Mouse (Mus musculus) intestine, postnatal 0 days (tissue): Measurements from ENCODE around the gene Dbi. TPM values are rescaled to one million over a fixed set of nuclear protein-coding genes. Genes with fewer than 3 reads are reported as not detected.

Experiments
- ATAC-seq: fragments of 200-750 bp; cut with Nextera tagmentation; 2 replicates; pipeline ENCODE4 v1.8.0; 2017; ENCODE audit warnings: mild to moderate bottlenecking, moderate TSS enrichment, moderate library complexity
- H3K27ac ChIP-seq: fragments of 300-500 bp; sonication (generic); 2 replicates; pipeline ENCODE4 v1.5.1; 2014; ENCODE audit warnings: mild to moderate bottlenecking, low read depth, low read length, moderate library complexity
- H3K27me3 ChIP-seq: fragments of 300-500 bp; sonication (generic); replicated peaks from 2 replicates; pipeline ENCODE4 v1.6.1; 2014; ENCODE audit warnings: low read length, mixed read lengths; ENCODE audit not compliant: control insufficient read depth, insufficient read depth
- H3K36me3 ChIP-seq: fragments of 300-500 bp; sonication (generic); 2 replicates; pipeline ENCODE4 v1.6.1; 2014; ENCODE audit warnings: mild to moderate bottlenecking, moderate library complexity; ENCODE audit not compliant: control insufficient read depth, insufficient read depth
- H3K4me1 ChIP-seq: fragments of 300-500 bp; sonication (generic); replicated peaks from 2 replicates; pipeline ENCODE4 v1.6.1; 2014; ENCODE audit warnings: antibody characterized with exemption, low read length, mixed read lengths; ENCODE audit not compliant: control insufficient read depth, insufficient read depth
- H3K4me2 ChIP-seq: fragments of 300-500 bp; sonication (generic); replicated peaks from 2 replicates; pipeline ENCODE4 v1.6.1; 2014; ENCODE audit warnings: low read depth, mild to moderate bottlenecking, moderate library complexity
- H3K4me3 ChIP-seq: fragments of 300-500 bp; sonication (generic); 2 replicates; pipeline ENCODE4 v1.5.1; 2014; ENCODE audit warnings: low read depth, low read length
- H3K9ac ChIP-seq: fragments of 300-500 bp; sonication (generic); 2 replicates; pipeline ENCODE4 v1.6.1; 2014; ENCODE audit warnings: mild to moderate bottlenecking, low read depth, low read length
- H3K9me3 ChIP-seq: fragments of 300-500 bp; sonication (generic); 2 replicates; pipeline ENCODE4 v1.6.1; 2016; ENCODE audit warnings: mixed run types; ENCODE audit not compliant: control insufficient read depth
- CTCF ChIP-seq: sonication (generic); IDR thresholded peaks from 2 replicates; pipeline ENCODE4 v1.5.1; 2016; ENCODE audit warnings: low read depth, mild to moderate bottlenecking, control low read depth, antibody characterized with exemption, moderate library complexity
- WGBS: fragments of 180-500 bp; shearing (Covaris S2); extraction: QIAGEN DNeasy Blood & Tissue Kit; methylation state at CpG from one replicate; pipeline ENCODE4 v1.1.7; 2014; 5-methylcytosine and 5-hydroxymethylcytosine counted together
- polyA plus RNA-seq: library from polyadenylated mRNA; unstranded; fragments of >200 nt; fragmentation: Nextera tagmentation; extraction: Ambion mirVana; gene quantifications from 2 replicates; pipeline ENCODE4 v1.2.1, GENCODE M21; 2015

Dbi gene
- polyA plus RNA-seq, 1 experiment from 2014 or later, result 3,164 TPM

DNA sequence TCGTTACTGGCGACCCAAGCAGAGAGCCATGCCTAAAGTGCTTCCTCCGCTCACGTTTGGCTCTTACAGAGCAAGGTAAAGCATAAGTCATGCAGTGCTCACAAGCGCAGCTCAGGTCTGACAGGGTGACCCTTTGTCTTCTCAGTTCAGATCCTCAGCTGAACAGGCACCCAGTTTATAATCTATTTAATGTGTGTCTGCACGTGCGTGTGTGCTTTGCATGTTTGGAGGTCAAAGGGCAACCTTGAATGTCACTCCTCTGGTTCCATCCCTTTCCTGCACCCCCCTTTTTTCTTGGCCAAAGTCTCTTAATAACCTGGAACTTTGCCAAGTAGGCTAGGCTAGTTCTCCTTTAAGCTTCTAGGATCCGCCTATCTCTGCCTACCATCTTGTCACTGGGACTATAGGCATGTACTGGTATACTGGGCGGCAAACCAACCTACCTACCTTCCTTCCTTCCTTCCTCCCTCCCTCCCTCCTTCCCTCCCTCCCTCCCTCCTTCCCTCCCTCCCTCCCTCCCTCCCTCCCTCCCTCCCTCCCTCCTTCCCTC, 19.3 kb upstream of the Dbi start:
- no peaks in the 10 kb centered on the region for H3K4me1 ChIP-seq
- H3K9ac ChIP-seq, result no peak overlapping the region
- 56% methylated on average over 9 of the region's 9 CpGs for WGBS
- H3K4me3 ChIP-seq, result no peak overlapping the region
- ATAC-seq, result peak; percentile 67
- H3K4me2 ChIP-seq, result no peak overlapping the region
- H3K9me3 ChIP-seq, result no peaks in the 10 kb centered on the region
- H3K36me3 ChIP-seq, result no peaks in the 10 kb centered on the region
- TF ChIP-seq CTCF, result no peak
- H3K27ac ChIP-seq, result 0 out of 2 replicates have a peak overlapping the region, but pooled peaks have one; percentile 21
- no peaks in the 10 kb centered on the region for H3K27me3 ChIP-seq

DNA sequence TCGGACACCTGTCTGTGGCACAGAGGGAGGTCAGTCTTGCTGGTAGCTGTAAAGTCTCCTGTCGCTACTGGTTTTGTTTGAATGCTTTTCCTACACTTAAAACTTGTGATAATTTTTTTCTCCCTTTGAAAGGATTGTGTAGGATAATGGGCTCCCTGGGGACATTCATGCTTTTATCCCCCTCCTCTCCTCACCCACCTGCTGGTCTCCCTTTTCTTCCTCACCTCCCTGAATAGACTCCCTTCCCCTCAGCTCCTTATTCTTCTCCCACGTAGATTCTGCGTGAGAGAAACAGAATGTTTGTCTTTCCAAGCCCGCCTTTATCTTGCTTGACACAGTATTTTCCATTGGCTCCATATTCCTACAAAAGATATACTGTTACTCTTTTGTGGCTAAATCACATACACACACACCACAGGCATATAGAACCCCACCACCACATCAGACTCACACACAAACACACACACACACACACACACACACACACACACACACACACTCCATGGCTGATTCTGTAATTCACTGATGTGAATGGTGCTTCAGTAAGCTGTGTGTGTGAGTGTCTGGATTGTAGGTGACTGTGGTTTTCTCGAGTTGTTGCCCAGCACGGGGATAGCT, 18.2 kb upstream of the Dbi start:
- 58% methylated on average over 7 of the region's 7 CpGs for WGBS

DNA sequence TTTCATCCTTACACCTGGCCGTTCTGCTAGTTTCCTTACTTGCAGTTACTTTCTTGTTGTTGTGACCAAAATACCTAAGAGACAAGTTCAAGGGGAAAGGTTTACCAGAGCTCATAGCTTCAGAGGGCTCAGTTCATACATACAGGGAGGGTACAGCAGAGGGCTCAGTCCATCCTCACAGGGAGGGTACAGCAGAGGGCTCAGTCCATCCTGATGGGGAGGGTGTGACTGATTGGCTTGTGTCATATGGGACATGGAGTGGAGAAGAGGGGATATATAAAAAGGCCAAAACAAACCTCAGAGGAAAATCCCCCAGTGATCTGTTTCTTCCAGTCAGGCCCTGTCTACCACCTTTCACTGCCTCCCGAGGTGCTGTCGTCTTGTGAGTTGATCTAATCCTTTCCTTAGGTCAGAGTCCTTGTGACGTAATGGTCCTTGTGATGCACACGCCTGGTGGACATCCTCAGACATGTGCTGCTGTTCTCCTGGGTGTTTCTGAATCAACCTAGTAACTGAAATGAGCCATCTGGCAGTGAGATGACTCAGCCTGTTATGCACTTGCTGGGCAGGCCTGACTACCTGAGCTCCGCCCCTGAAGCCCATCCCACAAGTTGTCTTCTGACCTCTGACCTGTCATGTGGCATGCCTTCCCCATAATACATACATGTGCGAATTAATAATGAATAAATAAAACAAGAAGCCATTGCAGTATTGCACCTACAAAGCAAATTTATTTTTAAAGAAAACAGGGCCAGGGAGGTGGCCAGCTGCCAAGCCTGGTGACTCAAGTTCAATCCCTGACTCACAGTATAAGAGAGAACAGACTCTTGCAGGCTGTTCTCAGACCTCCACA, 15.3 kb upstream of the Dbi start:
- no peak overlapping the region for H3K4me3 ChIP-seq
- H3K4me1 ChIP-seq, result no peaks in the 10 kb centered on the region
- H3K27me3 ChIP-seq, result no peaks in the 10 kb centered on the region
- H3K4me2 ChIP-seq, result no peak overlapping the region
- H3K9ac ChIP-seq, result no peak overlapping the region
- TF ChIP-seq CTCF, result no peak
- peak overlapping the region; percentile 60; the same call in 1 of the 2 replicates for H3K27ac ChIP-seq
- H3K36me3 ChIP-seq, result no peaks in the 10 kb centered on the region
- ATAC-seq, result peak; percentile 87
- no peaks in the 10 kb centered on the region for H3K9me3 ChIP-seq
- WGBS, result 48% methylated on average over 7 of the region's 7 CpGs

More for the DNA sequence above, 18.2 kb upstream of the Dbi start:
- no peak for TF ChIP-seq CTCF
- H3K27ac ChIP-seq, result no peak overlapping the region
- no peaks in the 10 kb centered on the region for H3K9me3 ChIP-seq
- H3K36me3 ChIP-seq, result no peaks in the 10 kb centered on the region
- H3K4me2 ChIP-seq, result no peak overlapping the region
- no peaks in the 10 kb centered on the region for H3K27me3 ChIP-seq
- no peak for ATAC-seq
- H3K4me1 ChIP-seq, result no peaks in the 10 kb centered on the region
- H3K9ac ChIP-seq, result no peak overlapping the region
- H3K4me3 ChIP-seq, result no peak overlapping the region

DNA sequence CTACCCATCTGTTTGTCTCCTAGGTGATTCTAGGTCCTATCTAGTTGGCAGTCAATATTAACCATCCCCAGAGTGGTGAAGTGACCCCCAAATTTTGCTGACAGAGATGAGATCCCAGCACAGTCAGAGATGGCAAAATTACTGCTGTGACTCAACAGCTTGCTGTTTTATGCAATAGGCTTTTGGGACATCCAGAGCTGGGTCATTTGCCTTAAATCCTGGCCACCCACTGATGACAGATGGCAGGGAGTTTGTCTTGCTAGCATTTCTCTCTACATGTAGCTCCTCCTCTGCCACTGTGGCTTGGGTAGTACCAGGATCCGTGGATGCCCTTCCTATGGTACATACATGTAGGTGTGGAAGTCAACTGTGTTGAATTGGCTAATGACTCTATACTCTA, 11.5 kb upstream of the Dbi start:
- no peak for TF ChIP-seq CTCF
- no peaks in the 10 kb centered on the region for H3K4me1 ChIP-seq
- no peaks in the 10 kb centered on the region for H3K36me3 ChIP-seq
- H3K9ac ChIP-seq, result no peak overlapping the region
- no peak overlapping the region for H3K4me3 ChIP-seq
- H3K4me2 ChIP-seq, result no peak overlapping the region
- H3K9me3 ChIP-seq, result no peaks in the 10 kb centered on the region
- 96% methylated on average over 1 of the region's 1 CpGs for WGBS
- no peaks in the 10 kb centered on the region for H3K27me3 ChIP-seq
- ATAC-seq, result no peak
- H3K27ac ChIP-seq, result no peak overlapping the region

DNA sequence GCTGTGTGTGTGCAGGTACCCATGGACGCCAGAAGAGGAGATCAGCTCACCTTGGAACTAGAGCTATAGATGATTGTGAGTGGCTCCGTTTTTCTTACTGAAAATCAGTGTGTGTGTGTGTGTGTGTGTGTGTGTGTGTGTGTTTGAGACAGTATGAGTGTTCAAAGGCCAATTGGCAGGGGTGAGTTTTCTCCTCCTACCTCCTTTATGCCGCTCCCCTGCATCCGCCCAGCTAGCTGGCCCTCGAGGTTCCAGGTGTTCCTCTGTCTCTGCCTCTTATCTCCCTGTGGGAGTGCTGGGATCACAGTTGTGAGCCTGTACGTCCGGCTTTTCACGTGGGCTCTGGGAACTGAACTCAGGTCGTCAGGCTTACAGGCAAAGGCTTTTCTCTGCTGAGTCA, 5.4 kb upstream of the Dbi start:
- Histone ChIP-seq H3K4me3 (no peak overlapping the region), H3K4me2 (no peak overlapping the region), H3K4me1 (0 out of 2 replicates have a peak, but pooled peaks cover 12% of the 10 kb centered on the region), H3K9ac (no peak overlapping the region), H3K27me3 (no peaks in the 10 kb centered on the region), H3K9me3 (no peaks in the 10 kb centered on the region), H3K27ac (no peak overlapping the region), H3K36me3 (no peaks in the 10 kb centered on the region)
- peak; percentile 72 for ATAC-seq
- 36% methylated on average over 9 of the region's 9 CpGs for WGBS
- TF ChIP-seq CTCF, result peak; percentile 19; the same call in 1 of the 2 replicates

DNA sequence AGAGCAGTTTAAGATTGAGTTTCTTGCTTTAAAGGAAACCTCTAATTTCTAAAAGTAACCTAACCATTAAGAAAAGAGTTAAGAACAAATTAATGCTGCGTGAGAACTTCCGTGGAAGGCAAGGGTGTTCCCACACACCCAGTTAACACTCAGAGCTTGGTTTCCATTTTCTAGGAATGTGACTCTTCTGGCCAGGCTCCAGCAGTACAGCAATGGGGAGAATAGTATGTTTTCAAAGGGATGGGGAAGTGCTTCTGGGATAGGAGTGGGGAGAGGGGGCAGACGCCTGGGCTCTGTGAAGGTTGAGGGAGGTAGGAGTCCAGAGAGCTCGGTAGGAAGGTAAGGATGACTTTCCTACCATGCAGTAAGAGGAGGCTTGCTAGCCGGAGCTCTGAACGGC, 4.6 kb upstream of the Dbi start:
- H3K27me3 ChIP-seq, result no peaks in the 10 kb centered on the region
- 0 out of 2 replicates have a peak, but pooled peaks cover 12% of the 10 kb centered on the region for H3K4me1 ChIP-seq
- H3K36me3 ChIP-seq, result no peaks in the 10 kb centered on the region
- H3K4me2 ChIP-seq, result no peak overlapping the region
- H3K4me3 ChIP-seq, result no peak overlapping the region
- H3K27ac ChIP-seq, result peak overlapping the region; percentile 41; the same call in 1 of the 2 replicates
- ATAC-seq, result no peak
- no peak for TF ChIP-seq CTCF
- H3K9ac ChIP-seq, result no peak overlapping the region
- WGBS, result 78% methylated on average over 6 of the region's 6 CpGs
- no peaks in the 10 kb centered on the region for H3K9me3 ChIP-seq
